Mouse (Mus musculus) R1 (cell line): Measurements from ENCODE around the gene Gm7879.

Experiments used
- DNase-seq: peaks from one replicate; pipeline ENCODE4 v3.0.0-alpha.2; 2018; ENCODE audit warnings: low read depth, low spot score

Gene Gm7879

DNA sequence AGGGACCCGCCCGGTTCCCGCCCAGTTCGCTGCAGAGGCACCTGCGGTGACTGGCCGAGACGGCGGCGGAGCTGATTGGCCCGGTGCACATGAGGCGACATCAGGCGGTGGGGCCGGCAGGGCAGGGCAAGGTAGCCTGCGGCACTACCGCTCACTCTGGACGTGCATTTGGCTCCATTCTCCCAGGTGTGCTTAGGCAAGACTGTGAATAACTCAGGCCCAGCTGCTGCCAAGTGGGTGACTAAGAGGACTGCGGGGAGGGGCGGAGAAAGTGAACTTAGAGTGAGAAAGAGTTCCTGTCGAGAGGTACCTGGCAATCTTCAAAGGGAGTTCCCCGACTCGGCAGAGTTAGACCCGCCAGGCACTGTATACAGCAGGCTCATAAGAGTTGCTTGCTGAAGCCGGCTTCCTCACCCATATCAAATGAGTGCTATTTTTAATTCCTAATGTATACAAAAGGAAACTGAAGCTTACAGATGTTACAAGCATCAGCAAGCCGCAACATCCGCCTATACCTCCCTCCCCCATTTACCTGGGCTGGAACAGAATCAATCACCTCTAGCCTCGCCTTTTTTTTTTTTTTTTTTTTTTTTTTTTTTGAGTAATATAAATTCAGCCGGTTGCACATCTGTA, 35.3 kb downstream of the Gm7879 start:
- peak; percentile 94 for DNase-seq

- peak; percentile 72 for DNase-seq
These were observed 35.9 kb downstream of the Gm7879 start for GRCm38 (mm10) chr5:43948748-43949275.

DNA sequence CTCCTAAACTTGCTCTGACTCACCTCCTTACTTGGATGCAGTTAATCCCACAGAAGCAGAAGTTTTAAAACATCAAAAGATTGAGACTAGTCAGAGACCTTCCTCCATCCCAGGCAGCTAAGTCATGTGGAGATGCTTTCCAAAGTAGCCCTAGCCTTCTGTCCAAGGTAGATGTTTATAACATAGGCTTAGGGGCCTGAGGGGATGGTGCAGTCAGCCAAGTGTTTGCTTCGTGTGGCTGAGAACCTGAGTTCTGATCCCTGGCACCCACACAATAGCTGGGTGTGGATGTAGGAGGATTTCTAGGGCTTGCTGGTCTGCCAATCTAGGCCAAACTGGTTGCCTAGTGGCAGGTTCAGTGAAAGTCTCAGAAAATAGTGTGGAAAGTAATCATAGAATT, 40.3 kb downstream of the Gm7879 start:
- no peak for DNase-seq

GRCm38 (mm10) chr5:43959884-43960440, 47.0 kb downstream of the Gm7879 start:
- no peak for DNase-seq

DNA sequence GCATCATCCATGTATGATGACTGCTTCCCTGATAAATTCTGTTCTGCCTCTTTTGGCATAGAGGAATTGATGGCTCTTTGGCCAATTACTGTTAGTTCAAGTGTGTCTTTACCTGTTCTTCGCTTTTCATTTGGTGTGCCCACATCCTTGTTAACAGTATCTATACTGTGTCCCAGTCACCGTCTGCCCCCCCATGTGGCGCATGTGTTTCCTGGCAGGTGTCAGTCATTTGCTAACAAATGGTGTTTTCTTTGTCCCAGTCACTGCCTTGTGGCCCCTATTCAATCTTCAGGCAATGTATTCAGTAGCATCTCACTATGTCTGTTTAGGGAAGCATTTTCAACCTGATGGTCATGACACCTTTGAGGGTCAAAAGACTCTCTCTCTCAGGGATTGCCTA, 48.1 kb downstream of the Gm7879 start:
- DNase-seq: no peak
